Mouse (Mus musculus) right cerebral cortex, postnatal 25 days (tissue): ENCODE results near the gene Atp5l.

Experiments
- DNase-seq: peaks from one replicate; pipeline ENCODE4 v3.0.0; 2022

The Atp5l gene

GRCm38 (mm10) chr9:44891210-44891609 lies 29.3 kb downstream of the Atp5l start:
- no peak for DNase-seq

DNA sequence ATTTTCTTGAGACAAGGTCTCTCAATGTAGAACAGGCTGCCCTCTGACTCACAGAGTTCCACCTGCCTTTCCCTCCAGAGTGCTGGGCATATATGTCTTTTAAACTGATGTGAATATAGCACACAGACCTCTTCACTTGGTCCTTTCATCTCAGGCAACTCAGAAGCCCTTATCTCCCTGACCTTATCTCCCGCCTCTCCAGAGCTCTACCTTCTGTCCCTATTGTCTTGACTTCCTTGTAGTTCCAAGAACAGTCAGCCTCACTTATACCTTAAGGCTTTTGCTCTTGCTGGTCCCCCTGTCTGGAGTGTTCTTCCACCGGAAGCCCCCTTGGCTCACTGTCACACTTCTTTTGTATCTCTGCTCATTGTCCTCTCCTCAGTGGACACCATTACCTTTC lies 30.4 kb downstream of the Atp5l start:
- no peak for DNase-seq

- no peak for DNase-seq
Measured at GRCm38 (mm10) chr9:44888114-44888624, 32.4 kb downstream of the Atp5l start.

DNA sequence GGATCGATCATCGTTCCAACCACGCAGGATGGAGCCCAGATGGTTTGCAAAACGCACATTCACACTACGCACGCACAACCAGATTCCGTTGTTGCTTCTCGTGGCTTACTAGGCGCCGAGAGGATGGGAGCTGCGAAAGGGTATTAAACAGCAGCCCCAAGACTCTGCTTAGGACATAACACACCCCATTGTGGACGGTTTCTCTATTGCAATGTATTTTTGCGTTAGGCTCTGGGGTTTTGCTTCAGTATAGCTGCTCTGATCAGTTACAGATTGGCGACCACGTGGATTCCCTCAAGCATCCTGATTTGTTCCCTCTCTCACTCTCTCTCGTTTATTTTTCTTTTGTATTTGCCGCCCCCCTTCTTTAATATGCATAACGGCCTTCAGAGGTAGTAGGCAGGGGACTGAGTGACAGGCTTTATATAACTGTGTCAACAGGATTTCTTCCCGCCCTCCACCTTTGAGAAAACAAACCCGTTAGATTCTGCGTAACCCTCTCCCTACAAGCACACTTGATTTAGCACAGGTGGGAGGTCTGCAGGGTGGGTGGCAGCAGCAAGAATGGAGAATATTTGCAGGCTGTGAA lies 37.5 kb downstream of the Atp5l start:
- peak; percentile 59 for DNase-seq

GRCm38 (mm10) chr9:44882436-44882980 lies 38.0 kb downstream of the Atp5l start:
- peak; percentile 42 for DNase-seq

- peak; percentile 82 for DNase-seq
Measured at GRCm38 (mm10) chr9:44881941-44882435, 38.6 kb downstream of the Atp5l start.

DNA sequence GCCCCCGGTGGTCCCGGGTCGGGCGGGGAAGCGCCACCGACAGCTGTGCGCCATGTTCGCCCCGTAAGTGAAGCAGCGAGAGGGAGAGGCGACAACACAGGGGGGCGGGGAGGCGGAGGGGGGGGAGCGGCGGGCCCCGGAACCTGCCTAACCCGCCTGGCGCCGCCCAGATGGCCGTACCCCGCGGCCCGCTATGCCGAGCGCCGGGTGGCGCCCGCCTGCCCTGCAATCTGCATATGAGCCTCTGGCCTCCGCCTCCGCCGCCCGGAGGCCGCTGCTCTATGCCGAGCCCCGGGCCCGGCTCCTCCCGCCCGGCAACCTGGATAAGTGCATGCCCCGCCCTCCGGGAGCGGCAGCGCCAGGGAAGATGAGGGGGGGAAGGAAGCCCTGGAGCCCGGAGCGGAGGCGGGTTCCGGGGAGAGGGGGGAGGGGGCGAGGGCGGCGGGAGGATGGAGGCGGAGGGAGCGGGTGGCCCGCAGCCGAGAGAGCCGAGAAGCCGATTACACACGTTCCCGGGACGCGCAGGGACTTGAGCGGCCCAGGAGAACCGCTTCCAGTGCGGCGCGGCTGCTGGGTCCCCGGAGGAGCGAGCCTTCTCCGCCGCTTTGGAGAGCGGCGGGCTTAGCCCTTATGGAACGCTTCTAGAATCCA lies 39.2 kb downstream of the Atp5l start, which contains the start of gene Kmt2a:
Gene Kmt2a (minus strand): TSS at position 76 of the 651 bp plus-strand sequence.
- peak; percentile 99 for DNase-seq

DNA sequence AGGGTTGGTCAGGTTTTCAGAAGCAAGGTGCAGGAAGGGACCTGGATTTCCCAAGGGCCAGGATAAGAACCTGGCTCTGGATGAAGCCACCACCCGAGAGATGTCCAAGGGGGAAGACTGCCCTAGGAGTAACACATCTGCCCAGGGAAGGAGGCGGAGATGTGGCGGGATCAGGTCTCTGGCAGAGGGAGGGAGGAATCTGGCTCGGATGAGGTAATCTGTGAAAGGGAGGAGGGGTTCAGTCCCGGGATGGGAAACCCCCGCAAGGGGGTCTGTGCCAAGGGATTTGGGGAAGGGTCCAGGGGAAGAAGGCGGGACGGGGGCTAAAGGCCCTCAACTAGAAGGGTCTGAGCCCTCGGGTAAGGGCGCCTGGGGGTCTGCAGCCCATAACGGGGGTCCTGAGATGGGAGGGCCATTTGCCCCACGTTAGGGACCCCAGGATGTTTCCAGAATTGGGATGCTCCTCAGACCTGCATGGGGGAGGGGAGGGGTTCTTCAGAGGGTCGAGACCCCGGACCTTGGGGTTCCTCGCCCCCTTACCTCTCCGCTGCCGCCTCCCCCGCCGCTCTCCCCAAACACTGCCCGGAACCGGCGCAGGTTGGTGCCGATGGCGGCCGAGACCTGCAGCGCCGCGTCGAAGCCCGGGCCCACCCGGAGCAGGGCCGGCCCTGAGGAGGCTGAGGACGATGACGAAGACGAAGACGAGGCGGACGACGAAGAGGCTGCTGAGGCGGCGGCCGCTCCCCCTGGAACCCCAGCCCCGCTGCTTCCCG lies 40.0 kb downstream of the Atp5l start:
- DNase-seq: peak; percentile 23

DNA sequence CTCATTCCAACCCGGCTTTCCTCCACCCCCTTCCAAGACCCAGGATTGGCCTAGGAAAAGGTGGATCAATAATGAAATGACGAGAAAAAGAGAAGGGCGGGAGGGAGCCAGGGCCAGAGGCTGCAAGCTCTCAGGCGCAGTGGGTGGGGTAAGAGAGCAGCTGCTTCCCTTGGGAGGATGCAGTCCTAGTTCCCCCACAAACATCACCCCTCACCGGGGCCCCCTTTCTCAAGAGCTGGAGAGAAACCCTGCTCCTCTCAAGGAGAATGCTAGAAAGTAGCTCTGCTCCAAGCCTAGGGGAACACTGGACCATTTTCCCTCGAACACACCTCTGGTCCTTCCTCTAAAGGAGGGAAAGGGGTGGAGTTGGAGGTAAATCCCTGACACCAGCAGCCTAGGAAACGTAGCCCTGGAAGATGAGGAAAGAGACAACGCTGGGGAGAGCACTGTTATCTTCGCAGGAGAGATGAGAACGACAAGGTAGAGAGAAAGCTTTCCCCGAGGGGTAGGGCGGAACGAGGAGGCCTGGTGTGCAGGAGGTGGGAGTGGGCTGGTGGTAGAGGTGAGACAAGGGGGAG lies 40.8 kb downstream of the Atp5l start:
- no peak for DNase-seq

DNA sequence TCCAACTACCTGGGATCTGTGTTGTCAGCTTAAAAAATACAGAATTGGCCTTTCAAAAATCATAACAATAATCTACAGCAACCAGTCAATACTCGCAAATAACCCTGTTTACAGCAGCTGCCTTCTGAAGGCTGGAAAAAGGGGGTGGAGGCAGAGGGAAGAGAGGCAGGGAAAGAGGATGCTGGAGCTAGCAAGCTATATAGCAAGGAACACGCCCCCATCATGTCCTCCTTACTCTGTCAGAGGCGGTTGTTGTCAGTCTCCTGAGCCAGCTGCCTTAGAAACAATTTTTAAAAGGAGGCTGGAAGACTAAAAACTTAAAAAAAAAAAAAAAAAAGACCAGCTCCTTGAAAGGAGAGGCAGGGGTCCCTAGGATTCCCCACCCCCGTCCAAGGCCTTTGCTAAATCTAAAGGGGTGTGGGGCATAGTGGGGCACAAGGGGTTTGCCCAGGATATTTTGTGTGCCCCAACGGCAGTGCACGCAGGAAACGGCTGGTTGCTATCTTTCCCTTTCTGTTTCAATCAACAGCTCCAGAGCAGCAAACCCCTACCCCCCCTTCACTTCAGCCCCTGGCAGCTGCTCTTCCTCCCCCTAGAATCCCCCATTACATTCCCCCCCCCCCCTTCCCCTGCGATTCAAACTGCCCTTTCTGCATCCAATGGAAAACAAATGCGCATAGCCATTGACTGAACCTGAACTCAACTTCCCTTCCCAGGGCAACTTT lies 41.6 kb downstream of the Atp5l start:
- no peak for DNase-seq

- no peak for DNase-seq
Measured at GRCm38 (mm10) chr9:44877686-44878085, 42.9 kb downstream of the Atp5l start.

GRCm38 (mm10) chr9:44875476-44875875 lies 45.1 kb downstream of the Atp5l start:
- peak; percentile 30 for DNase-seq

GRCm38 (mm10) chr9:44874198-44874597 lies 46.3 kb downstream of the Atp5l start:
- DNase-seq: no peak

DNA sequence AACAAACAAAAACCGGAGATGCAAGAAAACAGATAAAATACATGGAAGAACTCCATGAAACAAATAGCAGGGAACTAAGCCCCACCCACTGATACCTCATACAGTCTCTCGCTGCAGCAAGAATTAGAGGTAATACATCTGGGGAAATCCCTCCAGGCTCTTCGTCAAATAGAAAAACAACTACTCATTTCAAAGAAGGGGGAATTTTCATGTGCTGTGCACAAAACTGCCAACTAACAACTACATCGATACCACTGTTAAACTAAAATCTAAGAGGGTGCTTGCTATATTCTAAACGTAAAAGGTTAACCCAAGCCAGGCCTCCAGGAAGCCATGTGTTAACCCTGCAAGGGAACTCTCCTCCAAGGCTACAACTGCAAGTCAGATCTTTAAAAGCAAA lies 46.9 kb downstream of the Atp5l start:
- no peak for DNase-seq

DNA sequence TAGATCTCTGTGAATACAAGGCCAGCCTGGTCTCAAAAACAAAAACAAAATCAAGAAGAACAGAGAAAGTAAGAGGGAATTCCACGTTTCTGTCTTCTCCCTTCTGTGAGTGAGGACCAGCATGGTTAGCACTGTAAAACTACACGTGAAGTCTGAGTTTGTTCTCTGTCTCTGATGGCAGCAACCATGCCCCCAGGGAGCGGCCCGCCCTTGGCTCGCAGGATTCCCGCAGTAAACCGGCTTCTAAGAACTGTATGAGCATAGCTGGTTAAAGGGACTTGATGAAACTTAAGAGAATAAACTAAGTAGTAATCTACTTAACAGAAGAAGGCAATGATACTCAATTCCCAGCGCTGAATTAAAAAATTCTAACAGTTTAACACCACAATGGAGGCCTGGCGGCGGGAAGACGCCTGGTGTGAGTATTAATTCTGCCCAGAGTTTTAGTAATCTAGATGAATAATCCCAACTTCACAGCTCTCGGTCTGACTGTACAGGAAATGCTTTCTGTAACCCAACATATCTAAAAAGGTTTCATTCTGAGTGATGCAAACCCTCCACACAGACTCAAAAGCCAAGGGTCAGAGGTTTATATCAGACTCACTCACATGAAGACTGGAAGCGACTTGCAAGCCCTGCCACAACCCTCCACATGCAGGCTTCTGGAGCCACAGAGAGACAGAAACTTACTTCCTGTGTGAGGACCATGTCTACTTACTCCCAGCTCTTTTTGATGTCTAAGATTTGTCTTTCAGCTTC lies 52.0 kb downstream of the Atp5l start:
- no peak for DNase-seq

GRCm38 (mm10) chr9:44867664-44868063 lies 52.9 kb downstream of the Atp5l start:
- DNase-seq: no peak

DNA sequence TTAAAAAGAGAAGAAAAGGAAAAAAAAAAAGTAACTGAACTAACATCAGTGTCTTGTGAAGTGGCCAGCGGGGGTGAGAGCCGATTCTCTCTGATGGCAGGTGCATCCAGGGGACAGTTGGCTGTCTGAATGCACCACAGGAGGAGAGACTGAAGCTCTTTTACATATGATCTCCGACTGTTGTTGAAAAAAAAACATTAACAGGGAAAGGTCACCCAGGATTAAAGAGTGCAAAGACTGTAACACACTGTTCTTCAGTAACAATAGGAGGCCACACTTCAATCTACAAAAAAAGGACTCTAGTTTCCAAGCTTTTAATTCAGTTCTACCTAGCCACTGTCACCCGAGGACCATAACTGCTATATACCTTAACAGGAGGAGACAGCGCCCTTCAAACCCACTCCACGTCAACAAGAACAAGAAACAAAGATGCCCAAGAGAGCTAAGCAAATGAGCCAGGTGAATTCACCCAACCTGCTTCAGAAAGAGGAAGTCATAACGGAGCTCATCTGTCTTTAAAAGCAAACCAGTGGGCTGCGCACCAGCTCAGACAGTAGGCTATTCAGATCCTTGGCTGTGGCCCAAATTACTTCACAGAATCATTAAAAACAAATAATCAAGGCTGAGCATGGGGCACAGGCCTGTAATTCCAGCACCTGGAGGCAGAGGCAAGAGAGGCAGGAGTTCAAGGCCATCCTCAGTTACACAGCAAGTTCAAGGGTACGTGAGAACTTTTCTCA lies 53.9 kb downstream of the Atp5l start:
- DNase-seq: no peak
